Mouse (Mus musculus) cortical plate, adult 2 months (tissue): ENCODE measurements at regions not wholly inside any gene's neighbourhood (a gene's known extent, or its start where the extent isn't known, plus 50 kb on each side); places are given as distances from the start of the nearest gene placed in this dataset.
A peak's percentile ranks its signal among the peaks of the same experiment; 100 is the strongest.

Experiments used
- H3K27ac ChIP-seq: fragments of 200-500 bp; 2 replicates; pipeline ENCODE4 v1.5.1; 2012; ENCODE audit warnings: low read length, control low read depth, inconsistent platforms; ENCODE audit not compliant: insufficient read depth
- H3K4me1 ChIP-seq: fragments of 200-500 bp; 2 replicates; pipeline ENCODE4 v1.6.1; 2011; ENCODE audit warnings: low read length; ENCODE audit not compliant: control insufficient read depth, insufficient read depth
- H3K4me3 ChIP-seq: fragments of 200-500 bp; 2 replicates; pipeline ENCODE4 v1.5.1; 2011; ENCODE audit warnings: mild to moderate bottlenecking, low read length, control low read depth; ENCODE audit not compliant: insufficient read depth
- CTCF ChIP-seq: fragments of 200-500 bp; IDR thresholded peaks from 2 replicates; pipeline ENCODE4 v1.5.1; 2011; ENCODE audit warnings: mild to moderate bottlenecking, control low read depth, low read length; ENCODE audit not compliant: insufficient read depth; ENCODE audit errors: extremely low read depth
- POLR2A ChIP-seq: fragments of 200-500 bp; IDR thresholded peaks from 2 replicates; pipeline ENCODE4 v1.6.1; 2011; ENCODE audit warnings: mild to moderate bottlenecking, low read length, control low read depth; ENCODE audit not compliant: insufficient read depth; ENCODE audit errors: extremely low read depth

DNA sequence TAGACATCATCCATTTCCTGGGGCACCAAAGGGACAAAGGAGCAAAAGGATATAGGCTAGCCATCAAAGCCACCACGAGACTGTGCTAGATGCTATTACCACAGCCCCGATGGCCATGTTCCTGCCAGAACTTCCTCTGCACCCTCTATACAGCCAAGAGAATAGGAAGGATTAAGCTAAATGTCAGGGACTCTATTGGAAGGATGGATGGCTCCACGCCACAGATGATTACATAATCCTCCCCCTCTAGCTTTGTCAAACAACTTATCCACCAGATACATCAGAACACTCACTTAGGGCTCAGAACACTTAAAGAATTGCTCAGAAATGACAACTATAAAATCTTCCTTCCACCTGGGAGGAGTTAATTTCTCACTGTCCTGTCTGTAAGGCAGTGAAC is 265.3 kb downstream of the Galc start:
- no peak overlapping the region for H3K4me3 ChIP-seq
- H3K4me1 ChIP-seq, result no peaks in the 10 kb centered on the region
- TF ChIP-seq POLR2A, result no peak
- no peak overlapping the region for H3K27ac ChIP-seq

DNA sequence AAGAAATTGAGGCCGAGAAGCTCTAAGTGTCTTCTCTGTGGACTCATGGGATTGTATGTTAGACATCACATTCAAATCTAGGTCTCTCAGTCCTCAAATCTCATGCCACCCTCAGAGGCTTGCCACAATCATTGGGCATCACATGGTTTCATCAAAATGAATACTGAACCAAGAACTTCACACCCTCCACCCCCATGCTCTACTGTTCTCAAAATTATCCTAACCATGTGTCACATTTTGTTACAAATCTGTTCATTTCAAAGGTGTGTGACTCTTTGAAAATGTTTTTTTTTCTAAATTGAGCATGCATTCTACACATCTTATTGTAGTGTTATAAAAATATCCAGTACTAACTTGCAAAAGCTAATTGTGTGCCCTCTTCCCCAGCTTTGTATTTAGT is 275.9 kb downstream of the Galc start:
- no peak overlapping the region for H3K4me3 ChIP-seq
- H3K4me1 ChIP-seq, result no peaks in the 10 kb centered on the region
- TF ChIP-seq POLR2A (no peak), CTCF (no peak)
- no peak overlapping the region for H3K27ac ChIP-seq

- TF ChIP-seq CTCF, result no peak
- TF ChIP-seq POLR2A, result no peak
- H3K27ac ChIP-seq, result 0 out of 2 replicates have a peak overlapping the region, but pooled peaks have one; percentile 23
- H3K4me3 ChIP-seq, result no peak overlapping the region
- no peaks in the 10 kb centered on the region for H3K4me1 ChIP-seq
Measured at GRCm38 (mm10) chr12:97978668-97979067, 280.6 kb downstream of the Galc start.

GRCm38 (mm10) chr12:97978178-97978651 is 281.0 kb downstream of the Galc start:
- no peak overlapping the region for H3K4me3 ChIP-seq
- TF ChIP-seq CTCF (no peak), POLR2A (no peak)
- H3K4me1 ChIP-seq, result no peaks in the 10 kb centered on the region
- H3K27ac ChIP-seq, result no peak overlapping the region

DNA sequence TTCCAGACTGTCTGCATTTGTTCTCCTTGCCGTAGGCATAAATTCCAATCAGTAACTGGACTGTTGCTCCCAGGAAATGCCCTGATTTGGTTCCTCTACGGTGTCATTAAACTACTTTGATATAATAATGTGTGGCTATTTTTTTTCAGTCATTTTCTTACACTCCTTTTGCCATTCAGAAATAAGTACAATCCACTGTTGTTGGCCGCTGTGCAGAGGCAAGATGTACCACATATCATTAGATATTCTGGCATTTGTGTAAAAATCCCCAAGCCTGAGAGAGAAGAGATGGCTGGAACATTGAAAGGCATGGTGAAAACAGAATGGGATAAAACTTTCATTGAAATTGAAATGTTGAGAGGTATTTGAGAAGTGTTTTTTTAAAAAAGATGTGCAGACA is 281.6 kb downstream of the Galc start:
- no peak for TF ChIP-seq CTCF
- TF ChIP-seq POLR2A, result no peak
- Histone ChIP-seq H3K27ac (no peak overlapping the region), H3K4me3 (no peak overlapping the region), H3K4me1 (no peaks in the 10 kb centered on the region)

DNA sequence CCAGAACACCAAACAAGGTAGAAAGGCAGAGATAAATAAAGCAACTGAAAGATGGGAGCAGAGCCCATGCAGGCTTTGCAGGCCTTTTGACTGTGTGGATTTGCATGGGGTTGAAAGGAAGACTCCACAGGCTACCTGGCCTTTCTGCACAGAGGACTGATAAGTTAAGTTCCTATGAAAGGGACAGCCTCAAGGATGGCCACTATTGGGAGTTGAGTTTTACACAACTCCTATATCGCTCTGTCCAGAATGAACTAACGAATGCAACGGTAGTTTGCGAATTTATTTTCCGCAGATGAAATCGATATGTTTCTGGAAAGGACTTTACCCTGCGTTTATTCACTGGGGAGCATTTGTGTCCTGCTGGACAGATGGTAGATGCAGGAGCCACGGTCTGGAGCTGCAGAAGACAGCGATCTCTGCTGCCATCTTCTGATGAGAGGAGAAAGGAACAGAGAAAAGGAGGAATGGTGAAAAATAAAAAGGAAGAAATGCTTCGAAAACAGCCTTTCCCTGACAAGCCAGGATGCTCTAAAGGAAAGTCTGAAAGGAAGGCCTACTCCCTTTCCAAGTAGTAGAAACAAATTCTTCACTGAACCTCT is 285.2 kb downstream of the Galc start:
- Histone ChIP-seq H3K27ac (no peak overlapping the region), H3K4me3 (no peak overlapping the region), H3K4me1 (no peaks in the 10 kb centered on the region)
- TF ChIP-seq CTCF, result peak; percentile 69
- no peak for TF ChIP-seq POLR2A

GRCm38 (mm10) chr12:97957201-97957600 is 302.1 kb downstream of the Galc start:
- no peaks in the 10 kb centered on the region for H3K4me1 ChIP-seq
- no peak overlapping the region for H3K4me3 ChIP-seq
- TF ChIP-seq CTCF, result no peak
- no peak for TF ChIP-seq POLR2A
- no peak overlapping the region for H3K27ac ChIP-seq

GRCm38 (mm10) chr12:97953336-97953735 is 305.9 kb downstream of the Galc start:
- Histone ChIP-seq H3K27ac (no peak overlapping the region), H3K4me3 (no peak overlapping the region), H3K4me1 (no peaks in the 10 kb centered on the region)
- no peak for TF ChIP-seq POLR2A
- TF ChIP-seq CTCF, result no peak

DNA sequence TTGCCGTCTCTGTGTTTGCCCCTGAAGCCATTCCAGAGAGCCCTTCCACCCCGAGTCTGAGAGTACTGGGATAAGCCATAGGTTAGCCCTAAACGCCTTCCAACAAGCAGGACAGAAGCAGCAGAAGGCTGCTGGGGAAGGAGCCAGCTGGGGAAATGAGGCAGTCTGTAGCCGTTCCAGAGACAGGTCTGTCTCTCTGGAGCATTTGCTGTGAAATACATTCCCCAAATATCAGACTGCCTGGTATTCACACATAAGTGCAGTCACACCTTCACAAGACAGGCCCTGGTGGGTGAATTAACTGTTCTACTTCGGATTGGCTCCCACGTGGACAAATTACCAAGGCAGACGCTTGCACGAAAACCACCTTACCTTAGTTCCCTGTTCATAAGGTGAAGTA is 307.1 kb downstream of the Galc start:
- H3K4me1 ChIP-seq, result no peaks in the 10 kb centered on the region
- TF ChIP-seq CTCF (no peak), POLR2A (no peak)
- no peak overlapping the region for H3K27ac ChIP-seq
- H3K4me3 ChIP-seq, result no peak overlapping the region

- Histone ChIP-seq H3K27ac (no peak overlapping the region), H3K4me3 (no peak overlapping the region), H3K4me1 (no peaks in the 10 kb centered on the region)
- TF ChIP-seq CTCF (no peak), POLR2A (no peak)
Measured at GRCm38 (mm10) chr12:97950072-97950471, 309.2 kb downstream of the Galc start.

GRCm38 (mm10) chr12:97947421-97947820 is 311.8 kb downstream of the Galc start:
- TF ChIP-seq CTCF (no peak), POLR2A (no peak)

DNA sequence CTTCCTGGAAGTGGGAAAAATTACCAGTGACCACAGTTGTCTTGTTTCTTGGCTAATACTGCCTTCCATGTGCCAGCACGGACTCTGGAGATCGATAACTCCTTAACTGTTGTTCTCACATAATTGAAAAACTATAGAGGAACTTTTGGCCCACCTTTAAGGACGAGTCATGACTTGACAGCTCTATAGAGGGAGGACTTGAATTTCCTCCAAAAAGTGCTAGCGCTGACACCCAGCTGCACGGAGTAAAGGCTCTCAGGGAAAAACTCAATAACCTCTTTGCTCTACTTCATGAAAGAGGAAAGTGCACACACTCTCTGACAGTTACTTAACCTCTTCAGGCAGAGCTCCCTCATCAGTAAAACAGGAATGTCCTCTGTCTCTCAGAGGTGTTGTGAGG is 320.9 kb downstream of the Galc start:
- Histone ChIP-seq H3K27ac (no peak overlapping the region), H3K4me3 (no peak overlapping the region), H3K4me1 (no peaks in the 10 kb centered on the region)
- TF ChIP-seq POLR2A, result no peak
- no peak for TF ChIP-seq CTCF

More at GRCm38 (mm10) chr12:97947421-97947820, 311.8 kb downstream of the Galc start:
- no peaks in the 10 kb centered on the region for H3K4me1 ChIP-seq
- no peak overlapping the region for H3K27ac ChIP-seq
- H3K4me3 ChIP-seq, result no peak overlapping the region
